Mouse (Mus musculus): ENCODE measurements around the gene Sptbn2.
A peak's percentile ranks its signal among the peaks of the same experiment; 100 is the strongest.

DNA sequence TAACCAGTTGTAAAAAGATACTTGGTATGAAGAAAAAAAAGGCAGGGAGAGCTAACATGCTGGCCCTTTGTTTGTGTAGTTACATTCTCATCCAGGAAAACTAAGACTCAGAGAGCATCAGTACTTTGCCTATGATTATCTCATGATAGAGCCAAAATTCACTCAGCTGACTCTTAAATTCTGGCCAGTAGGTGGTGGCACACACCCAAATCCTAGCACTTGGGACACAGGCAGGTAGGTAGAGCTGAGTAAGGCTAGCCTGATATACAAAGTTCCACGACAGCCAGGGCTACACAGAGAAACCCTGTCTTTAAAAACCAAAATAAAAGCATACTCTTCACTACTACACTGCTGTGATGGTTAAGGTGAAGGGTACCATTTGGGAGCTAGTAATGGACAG, 51.9 kb downstream of the Sptbn2 start:
- TF ChIP-seq CTCF (IDR thresholded peaks at IDR 0.05 in 2 of 3, conservative IDR thresholded peaks at IDR 0.05 in 1 of 3; ENCODE audit: control insufficient read depth in 1 of 3, insufficient read depth in 1 of 3, low read depth in 2 of 3, low read length in 3 of 3, poor library complexity in 1 of 3, severe bottlenecking in 1 of 3) (peak in 1 of 3 experiments; percentile 30; a peak in 2 of 6 replicates), TCF12 (IDR thresholded peaks at IDR 0.05; ENCODE audit: low read depth, low read length) (no peak), EP300 (IDR thresholded peaks at IDR 0.05; ENCODE audit: low read depth in 1 of 2, low read length in 2 of 2) (no peak), E2F4 (IDR thresholded peaks at IDR 0.05; ENCODE audit: borderline replicate concordance, low read depth, low read length) (no peak), HCFC1 (IDR thresholded peaks at IDR 0.05; ENCODE audit: low read depth, low read length) (no peak), MYC (IDR thresholded peaks at IDR 0.05; ENCODE audit: low read depth, low read length) (no peak), RAD21 (IDR thresholded peaks at IDR 0.05; ENCODE audit: low read depth, low read length) (peak; percentile 9; the same call in 1 of the 2 replicates), TAL1 (IDR thresholded peaks at IDR 0.05; ENCODE audit: low read length) (no peak), JUND (IDR thresholded peaks at IDR 0.05; ENCODE audit: low read depth, low read length) (no peak), POLR2A (IDR thresholded peaks at IDR 0.05; ENCODE audit: control insufficient read depth in 1 of 2, insufficient read depth in 1 of 2, low read depth in 1 of 2, low read length in 2 of 2, poor library complexity in 1 of 2) (no peak), USF2 (IDR thresholded peaks at IDR 0.05; ENCODE audit: borderline replicate concordance in 1 of 2, insufficient read depth in 1 of 2, low read depth in 1 of 2, low read length in 2 of 2) (no peak), MXI1 (IDR thresholded peaks at IDR 0.05; ENCODE audit: low read depth, low read length) (no peak), MAZ (IDR thresholded peaks at IDR 0.05; ENCODE audit: low read depth, low read length) (no peak)
